Mouse (Mus musculus): ENCODE measurements around the gene Ghitm.

Gene Ghitm

DNA sequence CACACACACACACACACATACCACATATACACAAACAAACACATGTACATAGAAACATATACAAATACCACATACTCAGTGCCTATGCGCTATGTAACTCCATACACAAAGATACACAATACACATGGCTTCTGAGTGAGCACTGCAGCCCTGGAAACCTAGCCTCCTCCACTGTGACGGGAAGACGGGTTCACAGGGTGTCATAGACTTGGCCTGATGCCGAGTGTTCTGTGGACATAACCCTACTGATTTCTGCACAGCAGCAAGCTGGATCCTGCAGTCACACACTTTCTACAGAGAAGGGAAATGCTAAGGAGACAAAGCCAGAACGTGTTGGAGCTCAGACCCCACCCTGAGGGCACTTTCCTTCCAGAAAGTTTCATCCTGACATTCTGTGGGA, 30.3 kb downstream of the Ghitm start:
- DNase-seq (ENCODE audit: low read depth, low spot score), result no peak

DNA sequence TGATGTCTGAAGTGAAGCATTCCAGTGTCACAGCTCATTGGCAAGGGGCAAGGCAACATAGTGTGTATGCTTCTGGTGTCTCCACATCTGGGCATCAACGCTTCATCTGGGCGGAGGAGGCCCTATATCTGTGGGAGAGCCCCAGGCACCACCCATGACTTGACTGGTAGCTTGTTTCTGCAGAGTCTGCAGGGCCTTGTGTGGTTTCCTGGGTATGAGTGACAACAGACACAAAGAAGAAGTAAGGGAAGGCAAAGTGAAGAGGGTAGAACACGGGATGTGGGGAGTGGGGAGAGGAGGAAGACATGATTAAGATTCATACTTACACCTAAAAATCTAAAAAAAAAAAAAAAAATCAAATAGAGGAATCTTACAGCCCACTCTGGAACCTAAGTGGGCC, 32.6 kb downstream of the Ghitm start:
- DNase-seq (ENCODE audit: low read depth, low spot score), result no peak

DNA sequence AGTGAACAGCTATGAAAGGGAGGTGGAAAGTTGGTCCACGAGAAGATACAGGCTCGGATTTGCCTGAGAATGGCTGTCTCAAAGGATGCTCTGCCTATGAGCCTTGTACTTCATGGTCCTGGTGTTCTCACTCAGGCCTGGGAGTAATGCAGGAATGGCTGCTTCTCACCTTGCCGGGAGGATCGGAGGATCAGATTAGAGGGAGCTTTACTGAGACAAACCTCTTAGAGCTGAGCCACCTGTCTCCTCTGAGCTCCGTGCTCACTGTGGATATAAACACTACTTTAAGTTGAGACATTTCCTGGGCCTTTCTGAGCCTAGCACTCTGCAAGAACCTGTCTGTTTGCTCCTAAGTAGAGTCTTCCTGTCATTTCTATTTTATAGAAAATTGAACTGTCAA, 33.5 kb downstream of the Ghitm start:
- DNase-seq (ENCODE audit: low read depth, low spot score), result no peak

DNA sequence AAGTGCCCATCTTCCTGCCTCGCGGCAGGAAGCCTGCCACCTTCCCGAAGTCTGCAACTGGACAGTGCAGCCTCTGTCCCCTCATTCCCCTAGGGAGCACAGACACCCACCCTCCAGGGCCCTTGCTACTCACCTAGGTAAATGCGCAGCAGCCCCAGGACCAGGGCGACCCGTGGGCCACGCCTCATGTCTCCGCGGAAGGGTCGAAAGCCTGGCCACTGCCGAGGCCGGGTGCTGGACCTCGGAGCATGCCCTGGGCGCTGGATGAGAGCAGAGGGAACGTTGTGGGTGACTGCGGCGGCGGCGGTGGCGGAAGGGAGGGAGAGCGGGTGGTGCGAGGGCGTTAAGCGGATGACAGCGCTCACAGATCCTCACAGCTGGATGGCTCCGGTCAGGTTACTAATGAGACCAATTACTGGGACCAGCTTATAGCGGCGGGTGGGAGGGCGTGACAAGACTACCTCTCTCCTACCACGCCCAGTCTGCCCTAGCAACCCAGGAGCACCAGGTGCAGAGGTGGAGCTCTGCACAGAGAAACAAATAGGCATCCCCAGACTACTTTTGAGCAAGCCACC, 37.0 kb downstream of the Ghitm start, which contains the start of gene Cdhr1:
Cdhr1 (minus strand) TSS at position 392 of the 575 bp plus-strand sequence.
- DNase-seq (ENCODE audit: low read depth, low spot score), result no peak

DNA sequence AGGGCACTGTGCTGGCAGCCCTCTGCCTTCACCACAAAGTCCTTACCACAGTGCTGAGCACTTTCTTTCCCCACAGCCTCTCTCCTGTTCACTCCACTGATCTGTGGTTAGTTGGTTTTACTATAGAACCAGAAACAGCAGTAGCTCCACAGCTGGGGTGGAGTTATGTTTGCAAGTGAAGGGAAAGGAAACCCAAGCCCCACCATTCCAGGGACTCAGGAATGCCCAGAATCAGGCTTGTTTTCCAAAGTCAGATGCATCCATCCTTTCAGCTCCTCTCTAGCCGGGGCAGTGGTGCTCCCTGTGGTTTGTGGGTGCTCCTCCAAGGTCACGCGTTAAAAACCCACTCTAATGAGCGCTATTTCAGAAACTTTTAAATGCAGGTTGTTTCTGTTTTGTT, 39.5 kb downstream of the Ghitm start:
- DNase-seq (ENCODE audit: low read depth, low spot score), result no peak

DNA sequence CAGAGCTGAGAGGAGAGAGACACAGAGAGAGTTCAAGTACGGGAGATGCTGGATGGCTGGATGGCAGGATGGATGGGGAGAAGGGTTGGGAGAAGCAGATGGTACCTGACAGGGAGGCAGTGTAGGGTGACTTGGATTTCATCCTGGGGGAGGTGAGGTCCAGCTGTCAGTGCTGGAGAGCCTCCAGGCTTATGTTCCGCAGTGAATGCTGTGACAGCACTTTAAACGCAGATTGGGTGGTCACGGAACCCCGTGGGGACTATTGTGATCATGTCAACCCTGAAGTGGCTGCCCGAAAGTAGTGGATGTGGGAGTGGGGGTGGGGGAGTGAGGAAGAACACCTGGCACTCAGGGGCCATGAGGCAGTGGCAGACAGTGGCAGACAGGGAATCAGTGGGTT, 40.6 kb downstream of the Ghitm start:
- no peak for DNase-seq (ENCODE audit: low read depth, low spot score)

DNA sequence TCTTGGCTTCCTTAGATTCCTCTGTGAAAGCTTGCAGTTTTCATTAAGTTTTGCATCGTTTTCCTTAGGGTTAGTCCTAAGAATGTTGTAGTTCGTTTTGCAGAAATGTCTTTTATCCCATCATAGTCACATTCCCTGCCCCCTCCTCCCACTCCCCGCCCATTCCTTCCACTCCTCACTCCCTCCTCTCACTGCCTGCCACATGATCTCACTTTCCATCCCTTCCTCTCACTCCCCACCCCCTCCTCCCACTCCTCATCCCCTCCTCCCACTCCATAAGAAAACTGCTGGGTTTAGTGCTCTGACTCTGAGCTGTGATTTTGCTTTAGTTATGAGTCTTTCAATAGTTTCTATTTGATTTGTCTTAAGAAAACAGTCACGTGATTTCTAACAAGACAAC, 51.3 kb downstream of the Ghitm start:
- DNase-seq (ENCODE audit: low read depth, low spot score), result no peak

DNA sequence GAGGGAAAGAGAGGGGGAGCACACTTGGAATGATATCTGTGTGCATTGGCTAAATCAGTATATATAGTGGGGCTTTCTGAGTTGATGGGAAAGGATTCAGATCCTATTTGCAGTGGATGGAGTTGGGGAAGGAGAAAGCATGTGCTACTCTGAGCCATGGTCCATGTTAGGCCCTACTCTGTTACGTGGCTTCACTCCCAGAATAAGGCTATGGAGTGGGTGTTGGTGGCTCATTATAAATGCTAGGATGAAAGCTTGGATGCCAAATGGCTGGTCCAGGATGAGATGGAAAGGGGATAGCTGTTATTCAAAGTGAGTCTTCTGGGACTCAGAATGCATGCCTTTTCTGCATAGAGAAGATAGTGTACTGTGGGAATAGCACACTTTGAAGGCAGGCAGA, 54.3 kb downstream of the Ghitm start:
- DNase-seq (ENCODE audit: low read depth, low spot score), result no peak

All from skeletal muscle tissue, adult 2 months (tissue).